Mouse (Mus musculus) ES-Bruce4 (cell line): ENCODE results near the gene Olfr1065.
"Not testable (repeated sequence)": the region's sequence is repeated elsewhere in the genome, so short reads cannot be mapped to it uniquely, and the experiment has no call there.

Experiments
- CTCF ChIP-seq: IDR thresholded peaks from one replicate; pipeline ENCODE4 v1.8.1; 2011; ENCODE audit warnings: low read depth, low read length
- EP300 ChIP-seq: IDR thresholded peaks from 2 replicates; pipeline ENCODE4 v1.6.1; 2011; ENCODE audit warnings: low read depth, low read length; ENCODE audit not compliant: insufficient read depth

DNA sequence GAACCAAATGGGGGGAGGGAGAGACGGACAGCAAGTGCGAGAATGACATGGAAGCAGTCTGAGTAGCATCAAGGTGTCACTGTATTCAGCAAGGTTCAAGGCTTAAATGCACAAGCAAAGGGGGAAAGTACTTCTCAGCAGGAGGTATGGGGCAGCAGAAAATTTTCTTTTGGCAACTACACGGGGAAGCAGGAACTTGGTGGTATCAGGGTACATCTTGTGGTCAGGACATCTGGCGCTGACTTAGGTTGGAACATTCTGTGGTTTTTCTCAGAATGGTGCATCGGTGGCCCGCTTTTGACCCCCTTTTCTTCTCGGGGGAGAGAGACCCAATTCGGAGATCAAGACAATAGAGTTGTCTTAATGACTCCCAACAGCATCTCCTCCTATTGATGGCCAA, 21.9 kb downstream of the Olfr1065 start:
- not testable (repeated sequence) for TF ChIP-seq EP300, CTCF
